Mouse (Mus musculus) hindbrain, embryonic 12.5 days (tissue): Measurements from ENCODE around the gene Kif16b. TPM values are rescaled to one million over a fixed set of nuclear protein-coding genes. Genes with fewer than 3 reads are reported as not detected.

Source experiments
- ATAC-seq: fragments of 200-750 bp; cut with Nextera tagmentation; 2 replicates; pipeline ENCODE4 v1.8.0; 2017; ENCODE audit warnings: moderate TSS enrichment; ENCODE audit not compliant: low FRiP score
- H3K27ac ChIP-seq: fragments of 300-500 bp; sonication (generic); 2 replicates; pipeline ENCODE4 v1.5.1; 2016; ENCODE audit warnings: mild to moderate bottlenecking
- H3K27me3 ChIP-seq: fragments of 300-500 bp; sonication (generic); 2 replicates; pipeline ENCODE4 v1.6.1; 2016; ENCODE audit warnings: mild to moderate bottlenecking
- H3K36me3 ChIP-seq: fragments of 300-500 bp; sonication (generic); 2 replicates; pipeline ENCODE4 v1.6.1; 2016; ENCODE audit warnings: mild to moderate bottlenecking
- H3K4me1 ChIP-seq: fragments of 300-500 bp; sonication (generic); 2 replicates; pipeline ENCODE4 v1.6.1; 2016
- H3K4me2 ChIP-seq: fragments of 300-500 bp; sonication (generic); replicated peaks from 2 replicates; pipeline ENCODE4 v1.6.1; 2016; ENCODE audit warnings: mild to moderate bottlenecking
- H3K4me3 ChIP-seq: fragments of 300-500 bp; sonication (generic); 2 replicates; pipeline ENCODE4 v1.5.1; 2016; ENCODE audit warnings: mild to moderate bottlenecking
- H3K9ac ChIP-seq: fragments of 300-500 bp; sonication (generic); 2 replicates; pipeline ENCODE4 v1.6.1; 2016; ENCODE audit warnings: mild to moderate bottlenecking, moderate library complexity
- H3K9me3 ChIP-seq: fragments of 300-500 bp; sonication (generic); replicated peaks from 2 replicates; pipeline ENCODE4 v1.6.1; 2016; ENCODE audit warnings: mild to moderate bottlenecking
- WGBS: fragments of 180-500 bp; shearing (Covaris S2); methylation state at CpG from one replicate; pipeline ENCODE4 v1.1.7; 2016; 5-methylcytosine and 5-hydroxymethylcytosine counted together
- polyA plus RNA-seq: library from polyadenylated mRNA; unstranded; fragments of >200 nt; fragmentation: Nextera tagmentation; extraction: Ambion mirVana; gene quantifications from 2 replicates; pipeline ENCODE4 v1.2.1, GENCODE M21; 2016

Gene Kif16b
- 8.9 and 9.7 TPM in 2 replicates for polyA plus RNA-seq

- Histone ChIP-seq H3K9ac (peak within 1 kb of the TSS; percentile 69), H3K4me2 (peak within 1 kb of the TSS; percentile 83), H3K9me3 (no peaks in the 10 kb centered on the region), H3K36me3 (no peaks in the 10 kb centered on the region), H3K4me3 (peak within 1 kb of the TSS; percentile 61), H3K27ac (peak within 1 kb of the TSS; percentile 66; the same call in 1 of the 2 replicates), H3K4me1 (peaks cover 10% of the 10 kb centered on the region), H3K27me3 (no peaks in the 10 kb centered on the region)
- ATAC-seq, result peak; percentile 93
- 1% methylated on average over 52 of the region's 64 CpGs for WGBS
These were observed at the start of gene Kif16b for GRCm38 (mm10) chr2:142900862-142901805. TSS of gene Kif16b (minus strand) at chr2:142901531.

- Histone ChIP-seq H3K36me3 (no peaks in the 10 kb centered on the region), H3K4me1 (peaks cover 4% of the 10 kb centered on the region; the same call in 1 of the 2 replicates), H3K4me3 (no peak overlapping the region), H3K27ac (peak overlapping the region; percentile 62), H3K4me2 (no peak overlapping the region), H3K9me3 (no peaks in the 10 kb centered on the region), H3K27me3 (no peaks in the 10 kb centered on the region), H3K9ac (no peak overlapping the region)
- ATAC-seq, result peak; percentile 84
- 43% methylated on average over 6 of the region's 6 CpGs for WGBS
These were observed 39.7 kb upstream of the Kif16b start for GRCm38 (mm10) chr2:142940899-142941642.

DNA sequence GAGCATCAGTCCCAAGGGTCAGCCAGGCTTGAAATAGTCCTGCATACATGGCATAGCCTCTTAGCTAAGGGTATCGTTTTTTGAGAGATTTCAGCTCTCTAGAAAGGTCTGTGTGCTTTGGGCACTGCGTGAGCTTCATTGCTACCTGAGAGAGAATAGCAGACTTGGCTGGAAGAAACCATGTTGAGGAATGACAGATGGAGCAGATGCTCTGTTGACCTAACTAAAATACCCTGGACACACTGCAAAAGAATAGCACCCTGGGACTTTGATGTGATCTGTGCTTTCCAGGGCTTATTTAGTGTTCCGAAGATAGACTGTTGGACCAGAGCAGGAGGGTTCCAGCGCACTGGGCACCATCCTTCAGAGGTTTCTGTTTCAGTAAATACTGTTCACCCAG, 29.1 kb upstream of the Kif16b start:
- 78% methylated on average over 4 of the region's 4 CpGs for WGBS
- Histone ChIP-seq H3K4me1 (no peaks in the 10 kb centered on the region), H3K27me3 (no peaks in the 10 kb centered on the region), H3K9me3 (no peaks in the 10 kb centered on the region), H3K4me3 (no peak overlapping the region), H3K9ac (no peak overlapping the region), H3K27ac (no peak overlapping the region), H3K4me2 (no peak overlapping the region), H3K36me3 (no peaks in the 10 kb centered on the region)
- ATAC-seq, result no peak

DNA sequence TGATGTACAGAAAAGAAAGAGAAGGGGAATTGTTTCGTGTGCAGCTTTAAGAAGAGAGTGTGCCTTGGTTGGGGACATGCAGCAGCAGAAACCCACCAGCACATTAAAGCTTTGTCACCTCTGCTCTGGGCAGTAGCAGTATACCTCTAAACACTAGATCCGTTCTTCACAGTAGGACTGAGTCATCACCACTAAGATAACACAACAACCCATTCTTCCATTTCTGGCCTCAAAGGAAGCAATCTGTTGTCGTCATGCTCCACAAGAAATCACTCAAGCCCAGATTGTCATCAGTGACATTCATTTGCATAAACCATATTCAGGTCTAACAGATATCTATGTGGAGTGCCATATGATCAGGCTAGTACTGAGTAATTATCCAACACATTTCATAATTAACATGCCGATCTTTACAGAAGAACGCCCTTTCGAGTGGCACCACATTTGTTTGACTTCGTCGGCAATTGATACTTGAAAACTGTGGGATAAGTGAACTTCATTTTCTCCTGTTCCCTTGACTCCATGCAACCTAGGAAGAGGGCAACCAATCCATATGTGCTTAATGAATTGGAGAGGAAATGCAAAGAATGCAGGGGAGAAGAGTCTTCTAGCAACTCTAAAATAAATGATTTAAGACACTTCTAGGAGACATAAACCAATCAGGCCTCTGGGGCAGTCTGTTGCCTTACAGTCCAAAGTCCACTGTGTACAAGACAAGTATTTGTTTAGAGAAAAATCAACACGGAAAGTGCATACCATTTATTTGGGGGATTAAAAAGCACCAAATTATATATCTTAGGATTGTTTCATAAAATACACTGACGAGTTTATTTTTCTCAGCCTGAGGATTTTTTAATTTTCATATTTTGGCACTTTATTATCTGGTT, 28.1 kb upstream of the Kif16b start:
- WGBS, result 78% methylated on average over 10 of the region's 10 CpGs
- Histone ChIP-seq H3K9ac (no peak overlapping the region), H3K27me3 (no peaks in the 10 kb centered on the region), H3K27ac (no peak overlapping the region), H3K9me3 (no peaks in the 10 kb centered on the region), H3K4me1 (no peaks in the 10 kb centered on the region), H3K4me3 (no peak overlapping the region), H3K36me3 (no peaks in the 10 kb centered on the region), H3K4me2 (no peak overlapping the region)
- ATAC-seq, result no peak

DNA sequence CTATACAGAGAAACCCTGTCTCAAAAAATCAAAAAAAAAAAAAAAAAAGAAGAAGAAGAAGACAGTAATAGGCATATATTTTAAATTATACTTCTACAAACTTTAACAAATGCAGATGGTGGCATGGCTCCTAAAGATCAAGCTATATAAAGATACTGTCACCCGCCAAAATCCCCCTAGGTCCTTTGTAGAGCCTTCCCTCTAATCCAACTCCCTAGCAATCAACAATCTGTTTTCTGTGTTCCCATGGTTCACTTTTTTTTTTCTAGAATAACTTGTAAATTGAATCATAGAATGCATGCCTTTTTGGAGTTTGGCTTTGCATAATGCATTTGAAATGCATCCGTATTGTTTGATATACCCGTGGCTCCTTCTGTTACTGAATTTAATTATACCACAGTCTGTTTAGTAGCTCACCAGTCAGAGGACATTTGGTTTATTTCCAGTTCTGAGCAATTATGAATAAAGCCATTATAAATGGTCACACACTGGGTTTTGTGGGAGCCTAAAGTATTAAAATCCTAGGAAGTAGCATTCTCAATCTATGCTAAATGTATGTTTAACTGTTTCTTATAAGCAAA, 9.6 kb upstream of the Kif16b start:
- no peak for ATAC-seq
- 87% methylated on average over 3 of the region's 3 CpGs for WGBS
- Histone ChIP-seq H3K4me1 (no peaks in the 10 kb centered on the region), H3K36me3 (no peaks in the 10 kb centered on the region), H3K27me3 (no peaks in the 10 kb centered on the region), H3K4me2 (no peak overlapping the region), H3K27ac (no peak overlapping the region), H3K4me3 (no peak overlapping the region), H3K9ac (no peak overlapping the region), H3K9me3 (no peaks in the 10 kb centered on the region)

DNA sequence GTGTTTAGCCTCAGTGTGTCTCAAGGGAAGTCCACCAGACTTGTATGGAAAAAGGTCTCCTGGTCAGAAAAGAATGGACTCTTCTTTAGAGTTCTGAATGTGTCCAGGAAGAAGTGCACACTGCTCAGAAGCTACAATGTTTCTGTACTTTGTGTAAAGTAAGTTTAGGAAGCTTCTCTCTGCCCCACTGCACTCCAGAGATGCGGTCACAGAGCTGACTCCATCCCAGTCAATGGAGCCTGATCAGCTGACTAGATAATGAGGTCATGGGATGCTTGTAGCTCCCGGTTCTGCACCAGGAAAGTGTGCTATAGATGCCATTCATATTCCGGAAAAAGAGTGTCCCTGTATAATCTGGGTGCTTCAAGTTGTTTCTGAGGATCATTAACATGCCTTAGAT, 7.9 kb upstream of the Kif16b start:
- no peak overlapping the region for H3K4me3 ChIP-seq
- no peaks in the 10 kb centered on the region for H3K27me3 ChIP-seq
- WGBS, result 64% methylated on average over 3 of the region's 3 CpGs
- no peaks in the 10 kb centered on the region for H3K4me1 ChIP-seq
- H3K9ac ChIP-seq, result no peak overlapping the region
- no peak overlapping the region for H3K4me2 ChIP-seq
- no peak overlapping the region for H3K27ac ChIP-seq
- no peaks in the 10 kb centered on the region for H3K36me3 ChIP-seq
- ATAC-seq, result no peak
- no peaks in the 10 kb centered on the region for H3K9me3 ChIP-seq

DNA sequence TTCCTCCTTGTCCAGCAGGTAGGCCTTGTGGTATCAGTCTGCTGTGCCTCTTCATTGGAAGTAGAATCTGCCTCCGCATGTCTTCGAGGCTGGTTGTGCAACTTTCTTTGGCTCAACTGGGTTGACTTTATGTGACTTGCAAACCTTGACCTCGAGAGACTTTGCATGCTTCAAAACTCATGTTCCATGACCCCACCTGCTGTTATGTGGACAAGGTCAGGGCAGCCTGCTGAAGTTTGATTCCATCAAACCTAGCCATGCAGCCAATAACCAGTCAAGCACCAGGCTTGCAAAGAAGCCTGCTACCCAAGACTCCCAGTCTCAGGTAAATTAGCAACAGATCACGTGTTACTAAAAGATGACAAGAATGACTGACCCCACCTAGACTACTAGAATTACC, 5.7 kb upstream of the Kif16b start:
- H3K4me2 ChIP-seq, result no peak overlapping the region
- no peaks in the 10 kb centered on the region for H3K9me3 ChIP-seq
- no peaks in the 10 kb centered on the region for H3K36me3 ChIP-seq
- peaks cover 4% of the 10 kb centered on the region for H3K4me1 ChIP-seq
- no peak overlapping the region for H3K27ac ChIP-seq
- no peak for ATAC-seq
- no peak overlapping the region for H3K4me3 ChIP-seq
- H3K27me3 ChIP-seq, result no peaks in the 10 kb centered on the region
- WGBS, result 85% methylated on average over 4 of the region's 4 CpGs
- H3K9ac ChIP-seq, result no peak overlapping the region

- Histone ChIP-seq H3K27me3 (no peaks in the 10 kb centered on the region), H3K4me1 (peaks cover 10% of the 10 kb centered on the region), H3K27ac (peak overlapping the region; percentile 48; the same call in 1 of the 2 replicates), H3K36me3 (no peaks in the 10 kb centered on the region), H3K4me2 (peak overlapping the region; percentile 61), H3K9ac (peak overlapping the region; percentile 58), H3K9me3 (no peaks in the 10 kb centered on the region), H3K4me3 (peak overlapping the region; percentile 38)
- ATAC-seq, result peak; percentile 95
- 9% methylated on average over 34 of the region's 34 CpGs for WGBS
These were observed 1.9 kb upstream of the Kif16b start for GRCm38 (mm10) chr2:142902905-142903895.

GRCm38 (mm10) chr2:142900120-142900861, 1.0 kb downstream of the Kif16b start:
- no peak for ATAC-seq
- 63% methylated on average over 10 of the region's 10 CpGs for WGBS
- peak overlapping the region; percentile 61 for H3K4me3 ChIP-seq
- H3K27me3 ChIP-seq, result no peaks in the 10 kb centered on the region
- H3K4me1 ChIP-seq, result peaks cover 10% of the 10 kb centered on the region
- H3K27ac ChIP-seq, result no peak overlapping the region
- H3K9me3 ChIP-seq, result no peaks in the 10 kb centered on the region
- peak overlapping the region; percentile 69; the same call in 1 of the 2 replicates for H3K9ac ChIP-seq
- peak overlapping the region; percentile 83 for H3K4me2 ChIP-seq
- no peaks in the 10 kb centered on the region for H3K36me3 ChIP-seq

GRCm38 (mm10) chr2:142893780-142894179, 7.6 kb downstream of the Kif16b start:
- 76% methylated on average over 1 of the region's 1 CpGs for WGBS
- Histone ChIP-seq H3K9me3 (no peaks in the 10 kb centered on the region), H3K4me2 (no peak overlapping the region), H3K27me3 (no peaks in the 10 kb centered on the region), H3K4me3 (no peak overlapping the region), H3K36me3 (no peaks in the 10 kb centered on the region), H3K9ac (no peak overlapping the region), H3K27ac (no peak overlapping the region), H3K4me1 (no peaks in the 10 kb centered on the region)
- no peak for ATAC-seq
